Mouse (Mus musculus): ENCODE data around the gene Crk.

The Crk gene

DNA sequence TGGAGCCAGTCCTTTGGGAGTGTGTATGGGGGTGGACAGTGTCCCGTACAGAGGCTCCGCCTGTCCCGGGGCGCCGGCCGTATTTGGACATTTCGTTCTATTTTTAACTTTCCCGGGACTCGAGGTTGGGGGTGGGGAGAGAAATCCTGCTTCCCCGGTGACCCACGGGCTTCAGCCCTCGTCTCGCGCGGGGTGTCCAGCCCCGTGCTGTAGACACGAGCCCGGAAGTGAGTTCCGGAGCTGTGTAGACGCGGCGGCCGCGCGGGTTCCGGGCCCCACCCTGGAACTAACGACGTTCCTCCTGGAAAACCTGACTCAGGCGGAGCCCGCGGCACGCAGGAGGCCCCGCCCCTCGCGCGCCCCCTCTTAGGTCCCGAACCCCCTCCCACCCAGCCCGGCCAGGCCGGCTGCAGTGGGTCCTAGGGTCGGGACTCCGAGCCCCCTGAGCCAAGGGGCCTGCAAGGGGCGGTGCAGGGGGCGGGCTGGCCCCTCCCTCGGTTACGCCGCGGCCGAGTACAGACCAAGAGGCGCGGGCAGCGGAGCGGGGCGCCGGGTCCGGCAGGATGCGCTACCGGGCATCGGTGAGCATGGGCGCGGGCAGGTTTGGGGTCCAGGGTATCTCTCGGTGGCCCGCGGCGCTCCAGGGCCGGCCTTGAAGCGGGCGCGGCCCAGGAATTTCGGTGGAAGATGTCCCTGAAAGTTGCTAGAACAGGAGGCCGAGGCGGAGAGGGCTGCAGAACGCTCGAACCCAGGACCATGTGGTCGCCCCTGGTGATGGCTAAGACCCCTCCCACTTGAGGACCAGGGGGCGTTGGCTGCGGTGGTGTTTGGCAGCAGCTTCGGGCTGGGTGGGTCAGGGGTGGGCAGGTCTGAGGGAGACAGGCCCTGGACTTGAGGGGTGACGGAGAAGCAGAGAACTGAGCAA, 23.2 kb upstream of the Crk start:
- DNase-seq = peak; percentile 84

DNA sequence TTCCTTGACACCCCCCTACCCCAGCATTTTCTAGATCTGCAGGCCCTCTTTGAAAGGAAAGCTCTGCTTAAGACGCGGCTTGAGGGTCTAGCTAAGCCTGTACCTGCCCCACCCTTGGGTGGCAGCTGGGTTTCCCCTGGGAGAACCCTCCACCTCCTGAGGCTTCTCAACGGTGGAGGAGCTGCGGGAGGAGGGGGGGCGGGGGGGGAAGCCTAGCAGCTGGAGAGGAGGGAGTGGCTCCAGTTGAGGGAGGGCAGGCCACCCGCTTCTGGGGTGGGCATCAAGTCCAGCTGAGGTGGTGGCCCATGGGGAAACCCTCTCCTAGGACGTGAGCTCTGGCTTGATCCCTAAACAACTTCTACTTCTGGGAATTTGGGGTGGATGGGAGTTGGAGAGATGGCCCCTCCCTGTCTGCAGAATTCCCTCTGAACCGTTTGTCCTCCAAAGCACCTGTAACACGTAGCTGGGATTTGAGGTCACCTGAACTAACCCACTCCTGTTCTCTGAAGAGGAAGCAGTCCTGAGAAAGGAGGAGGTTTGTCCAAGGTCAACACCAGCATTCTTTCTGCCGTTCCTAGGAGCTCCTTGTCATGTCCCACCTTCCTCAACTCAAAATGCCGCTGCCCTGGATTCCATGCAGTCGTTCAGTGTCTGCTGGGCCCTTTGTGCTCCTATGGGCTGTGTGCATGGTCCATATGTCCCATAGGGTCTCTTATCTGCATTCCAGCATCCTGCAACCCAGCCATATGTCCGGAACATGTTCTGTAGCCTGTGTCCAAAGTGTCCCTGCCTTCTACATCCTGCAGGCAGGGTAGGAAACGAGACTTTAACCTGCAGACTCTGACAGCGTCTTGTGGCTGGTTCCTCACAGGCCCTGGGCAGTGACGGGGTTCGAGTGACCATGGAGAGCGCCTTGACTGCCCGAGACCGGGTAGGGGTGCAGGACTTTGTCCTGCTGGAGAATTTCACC, 22.2 kb upstream of the Crk start:
- no peak for DNase-seq

DNA sequence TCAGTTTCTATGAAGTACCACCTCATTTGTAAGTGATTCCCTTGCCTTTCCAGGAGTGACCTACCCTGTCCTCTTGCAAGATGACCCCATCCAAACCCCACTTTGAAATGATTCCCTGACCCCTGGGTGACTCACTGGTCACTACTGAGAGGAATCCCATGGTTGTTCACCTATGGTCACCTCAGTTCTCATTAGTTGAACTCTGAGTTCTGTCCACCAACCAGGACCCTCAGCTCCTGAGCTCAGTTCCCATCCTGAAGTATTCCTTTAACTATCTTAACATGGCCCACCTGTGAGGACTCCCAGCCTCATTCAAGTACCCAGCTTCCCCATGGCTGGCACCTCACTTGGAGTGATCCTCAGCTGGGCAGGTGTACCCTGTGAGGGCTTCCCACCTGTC, 21.2 kb upstream of the Crk start:
- DNase-seq = no peak

DNA sequence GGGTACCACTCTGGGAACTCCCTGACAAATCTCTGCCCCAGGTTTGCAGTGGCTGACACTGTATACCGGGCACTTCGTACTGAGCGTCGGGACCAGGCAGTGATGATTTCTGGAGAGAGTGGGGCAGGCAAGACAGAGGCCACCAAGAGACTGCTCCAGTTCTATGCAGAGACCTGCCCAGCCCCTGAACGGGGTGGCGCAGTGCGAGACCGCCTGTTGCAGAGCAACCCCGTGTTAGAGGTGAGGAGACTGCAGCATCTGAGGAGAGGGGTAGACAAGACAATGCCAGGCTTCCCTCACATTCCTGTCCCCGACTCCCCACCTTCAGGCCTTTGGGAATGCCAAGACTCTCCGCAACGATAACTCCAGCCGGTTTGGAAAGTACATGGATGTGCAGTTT, 20.7 kb upstream of the Crk start:
- DNase-seq = no peak

DNA sequence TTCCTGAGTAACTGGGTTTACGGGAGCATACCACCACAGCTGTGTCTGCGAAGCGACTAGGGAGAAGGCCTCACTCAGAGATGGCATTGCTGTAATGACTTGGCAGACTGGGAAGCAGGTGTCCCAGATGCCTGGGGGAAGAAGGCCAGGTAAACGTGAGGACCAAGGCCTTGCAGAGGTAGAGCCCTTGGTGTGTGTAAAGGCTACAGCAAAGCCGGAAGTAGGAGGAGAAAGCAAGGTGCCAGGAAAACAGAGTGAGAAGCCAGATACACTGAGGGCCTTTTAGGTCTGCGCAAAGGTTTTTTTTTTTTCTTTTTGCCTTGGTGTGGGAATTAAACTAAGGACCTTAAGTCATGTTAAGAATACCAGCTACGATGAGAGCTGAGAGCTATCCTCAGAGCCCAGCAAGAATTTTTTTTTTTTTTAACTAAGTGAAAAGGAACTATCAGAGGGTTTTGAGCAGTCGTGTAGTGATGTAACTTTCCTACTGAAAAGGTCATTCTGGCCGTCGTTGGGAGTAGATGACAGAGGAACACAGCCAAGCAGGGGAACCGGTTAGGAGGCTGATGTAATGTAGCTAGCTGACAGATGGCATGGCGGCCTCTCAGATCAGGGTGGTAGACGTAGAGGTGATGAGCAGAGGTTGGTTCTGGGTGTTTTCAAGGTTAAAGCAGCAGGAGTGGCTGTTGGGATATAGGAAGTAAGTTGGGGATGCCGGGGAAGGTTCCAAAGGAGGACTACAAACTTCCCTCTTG, 19.9 kb upstream of the Crk start:
- DNase-seq = no peak

DNA sequence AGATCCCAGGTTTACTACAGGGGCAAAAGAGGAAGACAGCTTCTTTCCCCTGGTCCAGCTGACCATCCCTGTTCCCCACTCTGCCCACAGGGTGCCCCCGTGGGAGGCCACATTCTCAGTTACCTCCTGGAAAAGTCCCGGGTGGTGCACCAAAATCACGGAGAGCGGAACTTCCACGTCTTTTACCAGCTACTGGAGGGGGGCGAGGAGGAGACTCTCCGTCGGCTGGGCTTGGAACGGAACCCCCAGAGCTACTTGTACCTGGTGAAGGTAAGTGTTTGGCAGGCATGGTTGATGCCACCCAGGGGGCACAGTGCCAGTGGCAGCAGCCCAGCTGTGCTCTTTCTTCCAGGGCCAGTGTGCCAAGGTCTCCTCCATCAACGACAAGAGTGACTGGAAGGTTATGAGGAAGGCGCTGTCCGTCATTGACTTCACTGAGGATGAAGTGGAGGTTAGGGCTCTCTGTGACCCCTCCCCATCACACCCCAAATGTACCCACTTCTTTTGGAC, 18.9 kb upstream of the Crk start:
- no peak for DNase-seq

DNA sequence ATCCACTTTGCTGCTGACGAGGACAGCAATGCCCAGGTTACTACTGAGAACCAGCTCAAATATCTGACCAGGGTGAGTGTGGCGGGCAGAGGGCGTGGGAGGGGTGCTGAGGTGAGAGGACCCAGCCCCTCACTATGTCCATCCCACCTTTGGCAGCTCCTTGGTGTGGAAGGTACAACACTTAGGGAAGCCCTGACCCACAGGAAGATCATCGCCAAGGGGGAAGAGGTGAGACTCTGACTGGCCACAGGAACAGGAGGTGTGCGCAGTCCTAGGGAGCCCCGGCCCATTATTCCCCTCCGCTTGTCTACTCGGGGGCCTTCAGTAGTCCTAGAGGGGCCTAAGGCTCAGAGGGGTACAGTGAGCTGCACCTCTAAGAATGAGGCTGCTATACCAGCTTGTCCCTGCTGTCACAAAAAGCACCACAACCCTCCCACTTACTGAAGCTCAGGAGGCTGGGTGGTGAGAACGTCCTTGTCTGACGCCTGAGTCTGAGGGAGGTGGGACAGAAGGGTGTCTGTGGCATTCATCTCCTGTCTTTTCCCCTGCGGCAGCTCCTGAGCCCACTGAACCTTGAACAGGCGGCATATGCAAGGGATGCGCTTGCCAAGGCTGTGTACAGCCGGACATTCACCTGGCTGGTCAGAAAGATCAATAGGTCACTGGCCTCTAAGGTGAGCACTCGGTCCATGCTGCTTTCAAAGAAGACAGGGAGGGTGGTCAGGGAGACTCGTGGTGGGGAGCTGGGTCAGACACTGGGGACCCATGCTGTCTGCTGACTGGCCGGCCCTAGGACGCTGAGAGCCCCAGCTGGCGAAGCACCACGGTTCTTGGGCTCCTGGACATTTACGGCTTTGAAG, 17.9 kb upstream of the Crk start:
- no peak for DNase-seq

DNA sequence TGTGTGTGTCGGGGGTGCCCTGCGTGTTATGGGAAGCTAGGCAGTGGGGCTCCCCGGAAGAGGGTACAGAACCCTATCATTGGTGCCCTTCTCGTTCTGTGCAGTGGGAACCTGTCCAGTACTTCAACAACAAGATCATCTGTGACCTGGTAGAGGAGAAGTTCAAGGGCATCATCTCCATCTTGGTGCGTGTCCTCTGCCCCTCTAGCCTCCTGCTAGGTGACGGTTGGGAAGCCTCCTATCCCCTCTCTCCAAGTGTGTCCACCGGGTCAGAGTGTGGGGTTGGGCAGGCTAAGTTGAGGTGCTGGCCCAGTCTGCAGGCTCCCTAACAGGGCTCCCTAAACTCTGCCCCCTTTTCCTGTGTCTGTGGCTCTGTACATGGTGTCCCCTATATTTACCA, 16.9 kb upstream of the Crk start:
- DNase-seq = no peak

DNA sequence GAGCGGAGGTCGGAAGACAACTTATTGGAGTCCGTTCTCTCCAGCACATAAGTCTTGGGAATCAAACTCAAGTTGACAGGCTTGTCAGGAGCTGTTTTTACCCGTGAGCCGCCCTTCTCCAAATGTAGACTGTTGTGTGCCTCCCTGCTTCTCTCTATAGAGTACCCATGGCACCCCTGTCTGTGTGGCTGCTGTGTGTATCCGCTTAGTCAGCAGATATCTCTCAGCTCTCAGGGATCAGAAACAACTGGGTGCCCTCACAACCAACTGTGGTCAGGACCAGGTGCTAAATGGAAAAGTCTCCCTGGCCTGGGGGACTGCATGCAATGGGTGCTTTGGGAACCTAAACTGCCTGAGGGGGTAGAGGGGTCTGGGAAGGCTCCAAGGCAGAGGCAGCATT, 12.8 kb upstream of the Crk start:
- DNase-seq = no peak

DNA sequence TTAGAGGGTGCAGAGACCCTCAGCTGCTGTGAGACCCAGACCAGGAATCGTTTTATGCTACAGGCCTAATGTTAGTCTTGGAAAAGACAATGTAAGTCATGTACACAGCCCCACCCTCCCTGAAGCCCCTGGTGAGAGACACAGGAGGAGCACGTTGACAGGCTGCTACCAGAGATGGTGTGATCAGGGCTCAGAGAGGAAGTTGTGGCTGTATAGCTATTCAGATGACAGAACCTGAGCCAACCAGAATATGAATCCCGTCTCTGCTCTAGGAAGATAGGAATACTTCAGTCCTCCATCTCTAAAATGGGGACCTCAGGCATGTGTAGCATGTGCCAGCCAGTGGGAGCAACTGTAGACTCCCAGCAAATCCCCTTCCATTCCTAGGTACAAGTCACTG, 10.4 kb upstream of the Crk start:
- no peak for DNase-seq

DNA sequence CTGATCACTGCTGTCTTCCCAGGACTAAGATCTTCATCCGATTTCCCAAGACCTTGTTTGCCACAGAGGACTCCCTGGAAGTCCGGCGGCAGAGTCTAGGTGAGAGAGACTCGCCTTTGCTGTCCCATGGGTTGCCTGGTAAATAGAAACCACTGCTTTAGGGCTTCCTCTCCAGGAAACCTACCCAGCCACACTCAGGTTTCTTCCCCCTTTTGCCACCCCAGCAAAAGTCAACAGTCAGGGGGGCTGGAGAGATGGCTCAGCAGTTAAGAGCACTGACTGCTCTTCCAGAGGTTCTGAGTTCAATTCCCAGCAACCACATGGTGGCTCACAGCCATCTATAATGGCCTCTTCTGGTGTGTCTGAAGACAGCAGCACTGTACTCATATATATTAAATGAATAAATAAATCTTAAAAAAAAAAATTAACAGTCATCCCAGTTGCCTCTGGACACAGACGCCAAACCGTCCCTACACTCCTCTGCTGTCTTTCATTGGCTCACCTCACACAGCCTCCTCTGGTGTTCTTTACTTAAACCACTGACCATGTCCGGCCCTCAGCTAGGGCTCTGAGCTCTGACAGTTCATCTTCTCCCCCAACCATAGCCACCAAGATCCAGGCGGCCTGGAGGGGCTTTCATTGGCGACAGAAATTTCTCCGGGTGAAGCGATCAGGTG, 9.7 kb upstream of the Crk start:
- DNase-seq = no peak

DNA sequence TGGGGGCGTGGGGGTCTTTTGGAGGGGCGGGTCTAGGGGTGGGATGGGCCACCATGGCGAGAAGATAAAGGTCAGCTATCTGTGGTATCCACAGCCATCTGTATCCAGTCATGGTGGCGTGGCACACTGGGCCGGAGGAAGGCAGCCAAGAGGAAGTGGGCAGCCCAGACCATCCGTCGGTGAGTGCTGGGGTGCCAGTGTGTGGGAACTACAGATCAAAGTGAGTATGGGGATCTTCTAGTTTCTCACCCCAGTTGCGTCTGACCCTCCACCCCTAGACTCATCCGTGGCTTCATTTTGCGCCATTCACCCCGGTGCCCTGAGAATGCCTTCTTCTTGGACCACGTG, 9.2 kb upstream of the Crk start:
- DNase-seq = no peak

DNA sequence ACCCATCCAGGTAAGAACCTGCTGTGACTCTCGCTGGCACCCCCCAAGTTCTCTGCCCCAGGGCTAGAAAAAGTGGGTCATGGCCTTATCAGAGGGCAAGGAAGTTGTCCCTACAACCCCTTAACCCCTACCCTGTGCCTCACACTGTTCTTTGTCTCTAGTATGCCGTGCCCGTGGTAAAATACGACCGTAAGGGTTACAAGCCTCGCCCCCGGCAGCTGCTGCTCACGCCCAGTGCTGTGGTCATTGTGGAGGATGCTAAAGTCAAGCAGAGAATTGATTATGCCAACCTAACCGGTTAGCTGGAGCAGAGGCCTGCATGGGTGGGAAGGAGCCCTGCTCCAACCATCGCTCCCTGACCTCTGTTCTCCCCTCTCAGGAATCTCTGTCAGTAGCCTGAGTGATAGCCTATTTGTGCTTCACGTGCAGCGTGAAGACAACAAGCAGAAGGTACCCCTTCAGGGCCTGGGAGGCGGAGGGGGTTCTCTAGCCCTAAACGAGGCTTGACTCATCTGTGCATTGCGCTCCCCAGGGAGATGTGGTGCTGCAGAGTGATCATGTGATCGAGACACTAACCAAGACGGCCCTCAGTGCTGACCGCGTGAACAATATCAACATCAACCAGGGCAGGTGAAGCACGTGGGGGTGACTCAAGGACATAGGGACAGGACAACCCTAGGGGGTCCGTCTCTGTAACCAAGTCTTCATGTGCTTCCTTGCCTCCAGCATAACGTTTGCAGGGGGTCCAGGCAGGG, 7.5 kb upstream of the Crk start:
- no peak for DNase-seq

DNA sequence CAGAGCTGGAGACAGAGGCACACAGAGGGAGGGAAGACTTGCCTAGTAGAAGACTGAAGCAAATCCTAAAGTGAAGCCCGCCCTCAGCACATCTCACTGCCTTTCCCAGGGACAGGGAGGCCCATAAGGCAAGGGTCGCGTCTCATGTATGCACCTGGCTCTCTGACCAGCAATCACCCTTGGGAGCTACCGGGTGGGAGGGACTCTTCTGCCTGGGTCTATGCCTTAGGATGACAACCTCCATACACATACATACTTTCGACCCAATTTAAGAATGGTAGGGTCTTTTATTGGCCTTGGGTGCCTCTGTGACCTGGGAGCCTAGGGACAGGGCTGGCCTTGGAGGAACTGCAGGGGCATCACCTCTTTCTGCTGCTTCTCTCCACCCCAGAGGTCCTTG, 5.6 kb upstream of the Crk start:
- no peak for DNase-seq

DNA sequence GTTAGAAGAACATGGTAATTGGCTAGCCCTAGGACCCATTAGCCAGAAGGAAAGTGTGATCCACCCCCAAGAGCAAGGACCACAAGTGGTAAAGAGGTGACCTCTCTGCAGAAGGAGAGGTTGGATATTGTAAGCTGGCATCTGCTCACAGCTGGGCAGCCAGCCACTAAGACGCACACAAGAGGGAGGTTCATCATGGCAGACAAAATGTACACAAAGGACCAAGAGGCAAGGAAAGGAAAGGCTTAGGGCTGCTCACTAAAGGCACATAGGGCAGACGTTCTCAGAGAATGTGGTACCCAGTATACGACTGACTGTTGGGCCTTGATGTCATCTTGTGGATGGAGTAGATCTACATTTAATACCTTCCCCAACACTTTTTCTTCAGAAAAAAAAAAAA, 4.2 kb upstream of the Crk start:
- DNase-seq = no peak

DNA sequence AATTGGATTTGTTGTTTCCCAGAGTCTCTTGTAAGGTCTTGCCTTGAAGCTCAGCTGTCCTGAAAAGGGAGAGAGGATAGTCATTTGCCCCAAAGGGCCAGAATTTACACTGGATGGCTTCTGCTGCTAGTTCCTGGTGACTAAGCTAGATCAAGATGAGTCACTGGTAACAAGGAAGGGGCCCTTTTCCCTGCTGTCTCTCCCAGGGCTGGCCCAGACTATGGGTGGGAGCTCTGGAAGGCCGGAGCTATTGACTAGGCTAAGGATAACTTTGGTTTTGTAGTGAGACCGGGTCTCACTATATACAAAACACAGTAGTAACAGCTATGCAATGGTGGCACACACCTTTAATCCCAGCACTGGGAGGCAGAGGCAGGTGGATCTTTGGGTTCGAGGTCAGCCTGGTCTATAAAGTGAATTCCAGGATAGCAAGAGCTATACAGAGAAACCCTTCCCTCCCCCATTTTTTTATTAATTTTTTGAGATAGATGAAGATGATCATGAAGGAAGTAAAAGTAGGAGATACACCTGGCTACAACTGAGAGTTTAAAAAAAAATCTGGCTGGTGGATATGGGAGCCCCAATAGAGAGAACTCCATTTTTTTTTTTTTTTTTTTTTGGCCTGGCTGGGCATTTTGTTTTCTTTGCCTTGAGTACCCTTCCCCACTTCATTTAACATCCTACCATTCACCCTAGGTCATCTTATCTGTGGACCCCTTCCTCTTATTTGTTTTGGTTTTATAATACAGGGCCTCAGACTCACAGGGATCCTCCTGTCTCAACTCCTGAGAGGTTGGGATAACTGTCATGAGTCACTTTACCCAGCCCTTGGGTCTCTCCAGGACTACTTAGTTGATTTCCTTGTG, 945 bp upstream of the Crk start:
- no peak for DNase-seq

DNA sequence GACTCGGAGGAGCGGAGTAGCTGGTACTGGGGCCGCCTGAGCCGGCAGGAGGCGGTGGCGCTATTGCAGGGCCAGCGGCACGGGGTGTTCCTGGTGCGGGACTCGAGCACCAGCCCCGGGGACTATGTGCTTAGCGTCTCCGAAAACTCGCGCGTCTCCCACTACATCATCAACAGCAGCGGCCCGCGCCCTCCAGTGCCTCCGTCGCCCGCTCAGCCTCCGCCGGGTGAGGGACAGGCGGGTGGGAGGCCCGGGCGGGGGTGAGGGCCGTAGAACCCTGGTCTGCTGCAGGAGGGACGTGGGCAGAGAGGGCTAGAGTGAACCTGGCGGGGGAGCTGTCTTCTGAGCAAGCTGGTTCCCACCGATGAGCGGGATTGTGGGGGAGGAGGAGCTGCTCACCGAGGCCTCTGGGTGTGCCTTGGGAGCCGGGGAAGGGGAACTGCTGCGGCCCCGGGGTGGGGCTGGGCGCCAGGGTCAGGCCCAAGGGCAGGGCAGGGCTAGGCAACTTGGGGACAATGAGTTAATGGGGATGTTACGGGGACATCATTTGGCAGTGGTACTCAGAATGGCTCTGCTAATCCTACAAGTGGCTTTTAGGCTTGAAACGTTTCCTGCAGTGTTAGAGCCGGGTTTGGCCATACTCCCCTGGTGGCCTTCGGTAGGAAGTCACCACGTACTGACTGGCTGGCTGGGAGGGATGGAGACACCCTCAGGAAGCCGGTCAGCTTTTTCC, 546 bp downstream of the Crk start:
- DNase-seq = peak; percentile 82

DNA sequence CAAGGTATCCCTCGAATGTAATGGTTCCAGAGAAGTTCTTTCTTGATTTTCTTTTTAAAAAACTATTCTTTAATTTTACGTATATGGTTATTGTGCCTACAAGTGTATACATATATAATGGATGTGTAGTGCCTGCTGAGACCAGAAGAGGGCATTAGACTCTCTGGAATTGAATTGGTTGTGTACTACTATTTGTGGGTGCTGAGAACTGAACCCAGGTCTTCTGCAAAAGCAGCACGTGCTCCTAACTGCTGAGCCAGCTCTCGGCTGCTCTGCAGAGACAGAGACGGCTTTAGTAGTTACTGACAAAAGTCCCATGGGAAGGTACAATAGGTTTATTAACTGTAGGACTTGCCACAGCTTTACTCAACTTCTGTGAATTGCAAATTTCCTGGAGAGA, 5.4 kb downstream of the Crk start:
- DNase-seq = no peak

DNA sequence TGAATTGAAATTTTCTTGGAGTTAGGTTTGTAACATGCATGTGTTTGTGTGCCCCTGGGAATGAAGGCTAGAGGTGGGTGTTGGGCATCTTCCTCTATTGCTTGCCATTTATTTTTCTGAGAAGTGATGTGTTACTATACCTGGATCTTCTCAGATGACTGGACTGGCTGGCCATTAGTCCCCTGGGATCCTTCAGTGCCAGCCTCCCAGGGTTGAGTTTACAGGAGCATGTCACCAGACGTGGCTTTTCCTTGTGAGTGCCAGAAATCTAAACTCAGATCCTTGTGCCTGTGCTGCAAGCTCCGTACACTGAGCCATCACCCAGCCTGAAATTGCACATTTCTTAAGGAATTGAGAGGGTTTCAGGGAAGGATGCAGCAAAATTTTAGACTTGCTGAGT, 5.9 kb downstream of the Crk start:
- no peak for DNase-seq
